Mouse (Mus musculus) urinary bladder, postnatal 25 days (tissue): Measurements from ENCODE around the gene Insm1.

Experiments used
- DNase-seq: peaks from one replicate; pipeline ENCODE4 v3.0.0; 2022; ENCODE audit warnings: low spot score

Insm1 gene

DNA sequence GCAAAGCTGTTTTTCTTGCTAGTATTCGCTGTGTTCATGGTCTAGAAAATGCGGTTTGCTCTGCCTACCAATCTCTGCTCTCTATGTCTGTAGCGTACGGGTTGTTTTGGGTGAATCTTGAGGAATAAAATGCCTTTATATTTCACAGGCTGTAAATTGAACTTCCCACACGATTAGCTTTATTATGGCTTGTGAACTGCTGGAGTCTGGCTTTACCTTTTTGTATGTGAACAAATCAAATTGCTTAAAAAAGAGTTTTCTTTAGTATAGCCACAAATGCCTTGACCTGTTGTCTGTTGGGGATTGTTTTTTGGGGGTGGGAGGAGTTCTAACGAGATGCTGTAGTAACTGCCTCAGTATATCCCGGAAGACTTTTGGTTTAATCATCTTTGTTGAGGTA is 2.4 kb downstream of the Insm1 start:
- no peak for DNase-seq

DNA sequence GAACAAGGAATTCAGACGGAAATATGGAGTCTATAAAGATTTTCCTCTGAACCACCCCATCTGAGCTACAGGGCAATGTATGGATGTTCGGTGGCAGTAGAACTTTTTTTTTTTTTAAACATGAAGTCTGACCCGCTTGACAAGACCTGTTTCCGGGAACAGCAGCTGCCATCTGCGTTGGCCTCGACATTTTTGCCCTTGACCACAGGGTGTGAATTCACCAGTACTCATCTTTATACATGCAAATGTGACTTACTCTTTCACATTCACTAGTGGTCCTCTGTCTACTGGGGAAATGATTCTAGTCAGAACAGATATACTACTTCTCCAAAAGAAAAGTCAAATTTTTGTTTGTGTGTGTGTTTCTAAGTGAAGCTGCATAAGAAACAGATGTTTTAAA is 4.1 kb downstream of the Insm1 start:
- DNase-seq, result no peak

DNA sequence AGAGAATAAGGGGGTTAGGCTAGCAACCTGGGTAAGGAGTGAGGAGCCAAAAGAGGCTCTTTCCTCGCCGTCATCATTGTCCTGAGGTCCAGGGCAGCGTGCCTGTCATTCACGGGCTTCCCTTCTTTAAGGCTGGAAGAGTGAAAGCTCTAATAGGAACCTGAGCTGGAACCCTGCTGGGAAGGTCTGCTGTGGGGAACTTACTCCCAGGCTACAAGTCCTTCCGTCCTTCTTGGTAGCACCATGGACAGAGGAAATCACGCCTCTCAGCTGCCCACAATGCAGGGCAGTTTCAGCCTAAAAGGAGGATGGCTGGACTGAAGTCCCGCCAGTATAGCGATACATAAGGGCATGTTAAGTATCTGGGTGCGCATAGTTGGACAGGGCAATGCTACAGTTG is 4.8 kb downstream of the Insm1 start:
- no peak for DNase-seq

DNA sequence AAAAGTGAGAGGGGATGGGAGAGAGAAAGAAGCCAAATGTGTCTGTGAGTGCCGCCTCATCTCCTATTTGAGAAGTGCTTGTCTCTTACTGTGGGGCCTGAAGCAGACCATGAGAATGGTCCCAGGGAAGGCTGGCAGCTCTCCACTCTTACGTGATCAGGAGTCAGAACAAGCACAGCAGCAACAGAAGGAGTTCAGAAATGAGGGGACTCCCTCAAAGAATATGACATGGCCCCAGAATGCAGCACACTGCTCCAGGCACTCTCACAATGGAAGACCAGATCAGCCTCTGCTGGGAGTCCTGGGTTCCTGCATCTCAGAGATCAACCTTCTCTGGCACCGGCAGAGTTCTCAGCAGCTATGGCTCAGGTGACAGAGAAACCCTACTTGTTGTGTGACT is 5.9 kb downstream of the Insm1 start:
- no peak for DNase-seq

DNA sequence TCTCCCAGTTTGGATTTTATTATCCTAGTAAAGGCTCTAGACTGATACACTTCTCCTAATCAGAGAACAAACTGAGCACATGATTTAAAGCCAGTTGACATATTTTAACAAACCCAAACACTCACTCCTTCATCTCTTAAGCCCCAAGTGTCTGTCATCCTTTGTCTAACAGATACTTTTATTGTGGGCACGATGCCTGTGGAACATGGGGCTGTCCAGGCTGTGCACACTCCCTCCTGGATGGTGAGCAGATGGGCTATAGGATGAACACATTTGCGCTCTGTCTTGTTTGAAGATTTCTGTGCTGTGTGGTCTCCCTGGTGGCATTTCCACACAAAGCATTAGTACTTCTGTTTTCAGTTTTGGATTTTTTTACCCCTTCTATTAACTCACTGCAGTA is 6.7 kb downstream of the Insm1 start:
- no peak for DNase-seq

DNA sequence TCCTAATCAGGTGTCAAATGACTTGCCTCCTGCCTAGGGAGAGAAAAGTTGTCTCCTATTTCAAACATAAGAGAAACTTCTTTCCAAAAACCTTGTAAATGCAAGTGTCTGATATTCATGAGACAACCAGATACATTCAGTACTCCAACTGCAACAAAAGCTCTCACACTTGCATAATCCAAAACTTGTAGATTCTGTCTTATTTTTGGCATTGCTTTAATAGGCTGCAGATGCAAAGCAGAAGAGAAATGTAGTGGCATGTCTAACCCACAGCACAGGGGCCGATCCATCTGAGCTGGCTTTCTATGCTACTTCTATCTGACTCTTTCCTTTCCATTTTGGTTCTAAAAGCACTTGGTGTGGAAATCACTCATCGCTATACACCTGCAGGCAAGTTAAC is 9.8 kb downstream of the Insm1 start:
- DNase-seq, result no peak

DNA sequence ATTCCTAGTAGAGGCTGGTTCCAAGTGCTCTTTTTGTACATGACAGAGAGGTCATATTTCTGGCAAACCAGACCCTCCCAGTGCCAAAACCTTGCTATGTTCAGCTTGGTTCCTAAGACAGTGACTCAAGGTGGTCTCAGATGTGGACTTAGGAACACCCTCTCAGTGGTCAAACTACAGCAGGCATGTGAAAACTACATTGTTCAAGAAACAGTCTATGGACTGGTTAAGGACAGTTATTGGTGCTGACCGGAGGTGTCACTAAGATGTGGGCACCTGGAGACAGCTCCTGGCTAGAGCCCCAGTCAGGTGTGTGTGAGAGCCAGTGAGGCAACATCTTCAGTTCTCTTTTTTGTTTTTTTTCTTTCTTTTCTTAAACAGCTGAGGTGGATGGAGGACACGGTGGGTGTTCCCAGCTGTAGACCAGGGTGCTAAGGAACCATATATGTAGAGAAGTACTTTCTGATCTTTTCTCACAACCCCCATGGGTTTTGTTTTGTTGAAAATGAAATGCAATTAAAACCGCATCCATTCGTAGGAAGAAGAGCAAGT is 17.6 kb downstream of the Insm1 start:
- DNase-seq, result no peak

DNA sequence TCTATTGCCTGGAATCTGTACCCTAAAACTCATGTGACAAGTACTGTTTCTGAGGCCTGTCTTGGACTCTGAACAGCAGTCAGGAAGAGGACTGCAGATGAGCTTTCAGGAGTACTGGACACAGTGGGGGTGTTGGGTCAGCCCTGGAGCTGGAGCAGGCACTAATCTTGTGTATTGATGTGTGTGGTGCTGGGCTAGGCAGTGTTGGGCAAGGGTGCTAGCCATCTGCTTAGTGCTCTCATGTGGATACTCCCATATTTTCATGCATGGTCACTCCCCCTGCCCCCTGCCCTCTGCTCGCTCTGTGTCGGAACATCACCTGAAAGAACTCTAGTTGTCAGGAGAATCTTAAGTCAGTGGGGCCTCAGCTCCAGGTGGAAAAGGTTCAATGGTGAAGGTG is 22.3 kb downstream of the Insm1 start:
- no peak for DNase-seq

DNA sequence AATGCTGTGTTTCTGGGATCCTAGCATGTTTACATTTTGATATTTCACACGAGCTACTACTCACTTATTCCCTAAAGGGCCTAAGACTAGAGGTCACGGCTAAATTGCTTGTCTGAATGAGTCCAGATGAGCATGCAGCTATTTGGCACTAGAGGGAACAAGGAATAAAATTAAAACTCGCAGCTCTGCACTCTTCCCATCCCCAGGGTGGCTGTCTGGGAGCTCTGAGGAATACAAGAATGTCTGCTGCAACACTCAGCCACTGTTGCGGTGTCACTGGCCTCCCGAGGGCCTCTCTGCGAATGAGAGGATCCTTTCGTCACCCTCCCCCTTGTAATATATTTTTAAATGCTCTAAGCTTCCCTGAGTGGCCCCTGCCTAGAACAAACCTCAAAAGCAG is 23.7 kb downstream of the Insm1 start:
- DNase-seq, result no peak

DNA sequence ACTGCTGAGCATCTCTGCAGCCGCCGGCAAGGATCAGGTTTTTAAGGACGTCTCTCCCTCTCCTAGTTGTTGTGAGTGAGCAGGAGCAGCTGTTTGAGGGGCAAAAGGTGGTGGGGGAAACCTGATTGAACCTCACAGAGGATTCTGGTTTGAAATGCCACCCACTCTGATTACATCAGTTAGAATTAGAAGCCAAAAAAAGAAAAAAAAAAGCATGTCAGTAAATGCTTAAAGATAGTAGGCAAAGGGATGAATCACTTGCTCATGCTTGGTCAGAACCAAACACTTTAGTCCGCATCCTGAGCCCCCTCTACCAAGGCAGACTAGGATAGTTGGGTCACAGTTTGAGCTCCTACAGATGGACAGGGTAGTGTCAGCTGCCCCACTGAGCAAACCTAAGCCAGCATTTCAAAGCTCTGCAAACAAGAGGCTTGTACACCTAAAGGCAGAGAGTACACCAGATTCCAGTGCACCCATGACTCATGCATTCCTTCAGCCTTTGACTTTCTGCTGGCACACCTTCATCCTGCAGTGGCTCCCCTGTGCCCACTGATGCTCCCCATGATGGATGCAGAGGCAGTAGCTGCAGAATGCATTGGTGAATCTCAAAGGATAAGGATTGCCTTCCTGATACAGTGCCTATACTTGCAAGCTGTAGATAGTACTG is 24.8 kb downstream of the Insm1 start:
- DNase-seq, result no peak

DNA sequence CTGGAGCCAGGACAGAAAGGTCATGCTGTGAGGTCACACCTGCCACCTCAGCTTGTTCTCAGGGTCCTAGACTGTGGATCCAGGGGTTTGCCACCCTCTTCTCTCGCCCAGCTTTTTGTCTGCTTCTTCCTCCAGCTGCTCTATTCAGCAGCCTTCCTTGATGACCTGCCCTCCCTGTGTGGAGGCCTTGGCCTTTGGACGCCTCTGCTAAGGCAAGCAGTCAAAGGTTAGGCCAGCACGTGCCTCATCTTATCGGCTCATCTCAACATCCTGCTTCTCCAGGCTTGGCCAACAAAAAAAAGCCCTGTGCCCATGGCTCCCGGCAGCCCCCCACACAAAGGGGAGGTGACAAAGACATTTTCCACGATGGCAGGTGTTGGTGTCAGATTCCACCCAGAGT is 25.9 kb downstream of the Insm1 start:
- DNase-seq, result no peak

DNA sequence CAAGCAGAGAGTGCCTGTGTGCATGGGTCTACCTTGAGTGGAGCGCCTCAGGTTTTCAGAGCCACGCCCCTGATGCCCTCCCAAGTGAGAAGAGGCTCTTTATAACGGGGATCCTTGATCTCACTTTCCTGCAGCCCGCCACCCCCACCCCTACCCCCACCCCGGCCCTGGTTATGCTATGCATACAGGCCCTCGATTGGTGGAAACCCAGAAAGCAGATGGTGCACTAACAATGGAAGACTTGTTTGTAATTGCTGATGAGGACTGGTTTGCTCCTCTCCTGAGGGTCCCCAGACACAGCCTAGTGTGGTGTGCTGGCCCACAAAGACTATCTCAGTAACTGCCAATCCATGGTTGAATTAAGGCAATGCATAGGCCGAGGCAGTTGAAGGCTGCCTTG is 27.3 kb downstream of the Insm1 start:
- DNase-seq, result no peak

DNA sequence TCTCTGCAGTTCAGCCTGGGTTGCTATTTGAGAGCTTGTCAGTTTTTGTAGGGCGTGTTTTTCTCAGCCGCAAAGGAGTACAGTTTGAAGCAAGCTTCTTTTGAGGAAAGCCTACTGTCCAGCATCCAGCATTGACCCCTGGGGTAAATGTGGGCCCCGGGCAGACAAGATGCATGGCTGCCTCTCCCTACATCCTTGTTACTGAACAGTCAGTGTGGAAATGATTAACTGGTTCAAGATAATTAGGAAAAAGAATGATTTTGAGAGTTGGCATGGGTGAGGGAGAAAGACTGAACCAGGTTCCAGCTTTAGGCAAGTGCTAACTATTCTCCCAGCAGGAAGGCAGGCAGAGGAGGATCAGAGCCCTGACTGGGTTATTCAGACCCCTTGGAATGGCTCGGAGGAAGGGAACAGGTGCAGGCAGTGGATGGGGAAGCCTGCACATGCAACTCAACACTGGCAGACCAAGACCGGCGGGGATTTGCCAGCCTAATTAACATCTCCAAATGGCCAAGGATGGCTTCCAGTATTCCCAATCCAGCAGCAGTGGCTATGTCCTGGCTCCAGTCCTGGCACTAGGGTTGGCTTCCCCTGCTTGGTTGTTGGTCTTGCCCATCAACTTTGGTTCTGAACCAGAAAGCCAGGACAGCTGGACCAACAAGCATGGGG is 28.6 kb downstream of the Insm1 start:
- DNase-seq, result no peak

DNA sequence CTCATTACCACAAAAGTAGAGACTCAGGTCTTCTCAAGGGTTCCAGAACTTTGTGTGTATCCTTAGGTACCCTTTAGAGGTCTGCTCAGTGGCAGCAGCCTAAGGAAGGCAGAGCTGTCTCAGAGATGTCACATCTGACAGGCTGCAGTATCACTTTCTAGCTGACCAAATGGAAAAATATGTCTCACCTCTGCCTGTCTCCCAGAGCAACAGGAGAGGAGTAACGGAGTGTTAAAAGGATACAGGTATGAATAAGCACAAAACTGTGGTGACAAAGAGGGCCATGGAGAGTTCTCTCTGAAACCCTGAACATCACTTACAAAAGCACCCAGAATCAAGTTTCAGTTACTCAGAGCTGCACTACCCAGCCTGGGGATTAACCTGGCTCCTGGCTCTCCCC is 32.7 kb downstream of the Insm1 start:
- DNase-seq, result no peak

DNA sequence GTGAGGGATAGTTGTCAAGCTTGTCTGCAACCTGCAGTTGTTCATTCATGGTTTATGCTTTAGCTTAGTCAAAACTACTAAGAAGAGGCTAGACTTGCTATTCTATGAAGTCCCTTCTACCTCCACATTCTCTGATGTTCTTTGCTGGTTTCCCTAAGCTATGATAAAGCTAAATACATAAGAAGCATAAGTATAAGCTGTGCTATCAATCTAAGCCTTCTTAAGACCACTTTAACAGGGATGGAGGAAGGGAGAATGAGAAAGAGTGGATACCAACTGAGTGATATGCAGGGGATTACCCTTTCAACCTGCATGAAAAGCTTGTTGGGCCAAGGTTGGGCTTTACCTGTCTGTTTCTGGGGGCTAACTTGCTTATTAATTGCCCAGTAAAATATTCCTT is 33.9 kb downstream of the Insm1 start:
- no peak for DNase-seq

DNA sequence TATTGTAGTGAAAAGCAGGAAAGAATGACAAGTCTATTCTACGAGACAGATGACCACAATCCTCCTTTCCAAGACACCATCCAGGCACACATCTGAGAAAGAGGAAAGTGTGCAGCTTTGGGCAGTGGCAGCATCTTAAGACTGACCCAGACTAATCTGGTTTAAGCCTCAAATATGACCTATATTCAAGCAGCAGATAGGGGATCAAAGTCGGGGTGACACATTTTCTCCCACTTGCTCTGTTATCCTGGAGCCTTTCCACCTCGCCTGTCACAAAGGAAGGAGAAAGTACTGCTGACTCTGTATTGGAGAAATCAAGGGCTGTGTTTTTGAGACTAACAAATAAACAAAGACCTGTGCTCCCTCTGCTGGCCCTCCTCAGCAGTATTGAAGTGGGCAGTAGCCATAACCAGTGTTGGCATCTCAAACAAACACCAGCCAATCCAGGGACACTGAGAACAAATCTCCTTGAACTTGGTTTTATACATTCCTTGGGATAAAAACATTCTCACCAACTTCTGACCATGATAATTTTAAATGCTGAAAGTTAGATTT is 34.7 kb downstream of the Insm1 start:
- DNase-seq, result no peak

DNA sequence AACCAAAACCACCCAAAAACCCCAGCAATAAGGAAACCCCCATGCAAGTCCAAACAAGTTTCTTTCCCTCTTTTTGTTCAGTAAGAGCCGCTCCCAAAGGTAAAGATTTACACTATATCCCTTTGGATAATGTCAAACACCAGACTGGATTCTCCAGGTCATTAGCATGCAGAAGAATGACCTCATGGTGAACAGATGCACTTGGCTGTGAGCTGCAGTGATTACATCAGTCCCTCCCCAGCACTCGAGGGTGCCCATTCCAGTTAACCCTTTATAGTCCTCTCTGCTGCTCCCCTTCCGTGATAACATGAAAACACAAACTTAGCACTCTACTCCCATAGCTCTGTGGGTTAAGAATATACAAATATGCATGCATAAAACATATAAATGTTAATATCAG is 35.3 kb downstream of the Insm1 start:
- DNase-seq, result no peak

DNA sequence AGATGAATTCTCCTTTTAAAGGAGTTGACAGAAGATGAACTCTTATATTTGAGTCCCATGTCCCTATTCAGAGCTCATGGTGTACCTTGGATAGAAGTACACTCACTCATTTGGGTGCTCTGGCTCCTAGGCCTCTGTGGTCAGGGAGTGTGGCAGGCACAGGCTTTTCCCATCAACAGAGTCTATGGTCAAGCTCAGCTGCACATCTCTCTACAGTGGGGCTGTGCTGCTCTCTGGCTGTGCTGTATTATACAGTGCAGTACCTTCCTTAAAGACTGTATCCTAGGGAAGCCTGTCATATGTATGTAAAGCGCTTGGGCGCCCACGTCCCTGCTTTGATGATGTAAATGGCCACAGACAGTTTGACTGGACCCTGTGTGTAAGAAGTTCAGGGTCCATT is 35.9 kb downstream of the Insm1 start:
- DNase-seq, result no peak

DNA sequence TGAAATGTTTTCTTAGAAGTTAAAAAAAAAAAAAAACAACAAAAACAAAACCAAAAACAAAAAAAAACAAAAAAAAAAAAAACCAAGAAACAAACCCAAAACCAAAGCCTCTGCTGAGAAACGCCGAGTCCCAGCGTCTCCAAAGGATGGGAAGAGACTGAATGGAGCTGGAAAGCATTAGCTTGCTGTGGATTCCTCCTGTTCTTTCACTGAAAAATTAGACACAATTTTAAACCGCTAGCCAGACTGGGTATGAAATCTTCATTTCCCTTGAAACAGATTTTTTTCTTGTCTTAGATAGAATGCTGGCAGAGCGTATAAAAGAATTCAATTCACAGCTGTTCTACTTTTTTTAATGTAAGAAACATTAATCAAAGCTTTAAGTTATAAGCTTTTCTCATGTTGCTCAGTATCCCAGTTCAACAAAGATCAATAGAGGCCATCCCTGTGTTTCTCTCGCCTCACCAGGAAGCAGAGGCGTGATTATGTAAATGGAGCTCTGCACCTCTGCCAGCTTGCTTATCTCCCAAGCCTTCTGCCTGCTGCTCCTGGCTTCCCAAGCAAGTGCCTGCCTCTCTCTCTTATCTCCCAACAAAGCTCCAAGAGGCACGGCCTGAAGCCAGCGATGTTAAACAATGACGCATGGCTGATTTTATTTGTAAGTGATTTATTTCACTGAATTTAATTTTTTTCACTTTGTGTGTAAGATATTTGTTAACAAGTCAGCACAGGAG is 37.2 kb downstream of the Insm1 start:
- no peak for DNase-seq

DNA sequence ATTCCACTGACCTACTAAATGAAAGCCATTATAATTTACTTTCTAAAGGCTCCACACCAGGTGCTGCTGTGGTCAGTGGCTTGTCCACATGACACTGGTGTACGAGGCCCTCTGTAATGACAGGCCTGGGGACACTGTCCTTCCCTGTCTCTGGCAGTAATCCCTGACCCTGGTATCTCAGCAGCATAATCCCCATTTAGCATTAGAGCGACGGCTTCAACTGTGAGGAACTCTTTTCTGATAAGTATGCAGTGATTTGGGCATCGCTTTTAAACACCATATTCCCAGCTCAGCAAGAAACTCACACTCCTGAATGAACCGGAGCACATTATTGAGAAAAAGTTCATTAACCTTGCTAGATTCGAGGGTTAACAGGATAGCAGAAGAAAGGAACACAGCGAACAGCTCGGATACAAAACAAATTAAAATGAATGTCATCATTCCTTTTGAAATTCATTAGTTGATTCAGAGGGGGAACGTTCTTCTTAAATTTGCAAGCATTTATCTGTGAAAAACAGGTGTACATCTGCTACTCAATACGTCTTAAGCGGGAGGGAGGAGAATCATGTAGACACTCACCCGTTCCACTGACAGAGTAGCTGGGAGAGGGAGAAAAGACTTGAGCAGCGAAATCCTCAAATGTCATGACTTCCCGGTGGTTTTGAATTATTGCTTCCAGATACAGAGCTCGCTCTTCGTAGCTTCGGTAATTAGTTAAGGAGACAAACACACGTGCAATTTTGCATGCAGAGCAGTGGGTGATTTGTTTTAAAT is 38.3 kb downstream of the Insm1 start:
- no peak for DNase-seq

DNA sequence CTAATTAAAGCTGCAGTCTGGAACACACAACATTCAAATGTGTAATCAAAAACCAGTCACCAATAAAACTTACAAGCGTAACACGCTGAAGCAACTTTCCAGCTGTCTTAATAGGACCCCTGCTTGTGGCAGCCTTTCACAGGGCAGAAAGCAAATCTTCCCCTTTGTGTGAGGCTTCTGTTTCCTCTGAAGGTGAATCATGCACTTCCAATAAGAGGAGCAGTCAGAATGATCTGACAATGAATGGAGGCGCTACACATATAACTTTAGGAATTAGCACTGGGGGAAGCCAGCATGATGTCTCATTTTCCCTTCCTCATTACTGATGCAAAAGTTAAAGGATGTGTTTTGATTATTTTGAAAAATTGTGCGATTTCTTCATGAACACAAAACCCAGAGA is 39.4 kb downstream of the Insm1 start:
- DNase-seq, result no peak

DNA sequence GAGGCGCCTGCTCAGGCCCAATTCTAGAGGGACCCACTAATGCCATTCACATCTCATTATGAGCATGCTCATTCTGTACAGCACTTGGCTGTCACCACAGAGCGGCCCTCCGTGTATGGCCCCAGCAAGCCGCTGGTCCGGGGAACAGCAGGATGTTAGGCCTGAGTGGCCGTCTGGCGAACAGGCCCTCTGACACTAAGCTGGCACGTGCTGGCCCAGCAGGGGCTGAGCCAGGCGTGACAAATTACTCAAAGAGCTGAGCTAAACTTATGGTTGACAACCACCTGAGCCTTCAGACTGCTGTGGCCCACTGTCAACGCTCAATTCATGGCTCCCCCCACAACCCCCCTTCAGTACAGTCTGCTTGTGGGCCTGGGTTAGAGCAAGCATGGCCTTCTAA is 40.5 kb downstream of the Insm1 start:
- no peak for DNase-seq
